Mouse (Mus musculus) heart, postnatal 25 days (tissue): ENCODE results near the gene Ppp5c. TPM values are rescaled to one million over a fixed set of nuclear protein-coding genes. Genes with fewer than 3 reads are reported as not detected.
A peak's percentile ranks its signal among the peaks of the same experiment; 100 is the strongest.
"Not testable (repeated sequence)": the region's sequence is repeated elsewhere in the genome, so short reads cannot be mapped to it uniquely, and the experiment has no call there.

ENCODE experiments used
- DNase-seq: peaks from one replicate; pipeline ENCODE4 v3.0.0; 2022; ENCODE audit warnings: low spot score
- intact Hi-C: fragments of 180-260 bp; cut with DNase I; formaldehyde crosslinking; loops from one replicate; pipeline ENCODE4 v1.15.1; 2025
- total RNA-seq, 2 experiments: library from RNA; stranded (reverse); gene quantifications; 2 replicates each; pipeline ENCODE4 v1.2.3; 2021

Gene Ppp5c
- total RNA-seq = 100 to 1,000 TPM in 1 of 2 experiments, 10 to 100 TPM in 1; 97.5 to 102 TPM

- intact Hi-C loops = loop anchor here (1.0 to 2.0 kb wide), 2 partner anchors 26 to 33 kb away; no protein-coding TSS in a partner anchor
- peak; percentile 83 for DNase-seq
Observed at GRCm38 (mm10) chr7:17027588-17028343, at the start of gene Ppp5c. Gene Ppp5c (minus strand): TSS chr7:17027924.

GRCm38 (mm10) chr7:17076542-17076941 is 48.8 kb upstream of the Ppp5c start:
- intact Hi-C loops = no loop called here
- no peak for DNase-seq

GRCm38 (mm10) chr7:17073904-17074615 is 46.3 kb upstream of the Ppp5c start, which contains the start of gene Psg16:
Gene Psg16 (plus strand): TSS chr7:17074040.
- DNase-seq = no peak
- intact Hi-C loops = loop anchor here (5.0 kb wide), 1 partner anchor 1608 kb away; no protein-coding TSS in a partner anchor

- intact Hi-C loops = loop anchor here (5.0 kb wide), 1 partner anchor 1609 kb away; no protein-coding TSS in a partner anchor
- DNase-seq = no peak
Observed at GRCm38 (mm10) chr7:17073513-17073903, 45.8 kb upstream of the Ppp5c start.

GRCm38 (mm10) chr7:17067651-17068050 is 39.9 kb upstream of the Ppp5c start:
- intact Hi-C loops = loop anchor here (2.0 to 5.0 kb wide), 3 partner anchors 17 to 135 kb away; no protein-coding TSS in a partner anchor
- not testable (repeated sequence) for DNase-seq

- DNase-seq = no peak
- intact Hi-C loops = loop anchor here (1.0 to 5.0 kb wide), 4 partner anchors 16 to 134 kb away; no protein-coding TSS in a partner anchor
Observed at GRCm38 (mm10) chr7:17067000-17067399, 39.3 kb upstream of the Ppp5c start.

GRCm38 (mm10) chr7:17066412-17066811 is 38.7 kb upstream of the Ppp5c start:
- DNase-seq = peak; percentile 42
- intact Hi-C loops = loop anchor here (1.0 to 5.0 kb wide), 4 partner anchors 16 to 134 kb away; no protein-coding TSS in a partner anchor

- intact Hi-C loops = loop anchor here (1.0 to 5.0 kb wide), 4 partner anchors 15 to 133 kb away; no protein-coding TSS in a partner anchor
Observed at GRCm38 (mm10) chr7:17065620-17066019, 37.9 kb upstream of the Ppp5c start.

GRCm38 (mm10) chr7:17062845-17063244 is 35.1 kb upstream of the Ppp5c start:
- no peak for DNase-seq
- intact Hi-C loops = no loop called here

More at GRCm38 (mm10) chr7:17065620-17066019, 37.9 kb upstream of the Ppp5c start:
- DNase-seq = no peak

GRCm38 (mm10) chr7:17062389-17062788 is 34.7 kb upstream of the Ppp5c start, which contains the start of gene Hif3a:
Gene Hif3a (minus strand): TSS chr7:17062427.
- intact Hi-C loops = no loop called here
- DNase-seq = peak; percentile 49

- peak; percentile 42 for DNase-seq
- intact Hi-C loops = loop anchor here (2.0 kb wide), 2 partner anchors 34 to 136 kb away; partner anchors contain the start of genes Calm3 and Ppp5c
Observed at GRCm38 (mm10) chr7:17060782-17061605, 33.3 kb upstream of the Ppp5c start.

GRCm38 (mm10) chr7:17060031-17060781 is 32.5 kb upstream of the Ppp5c start:
- peak; percentile 93 for DNase-seq
- intact Hi-C loops = loop anchor here (2.0 kb wide), 2 partner anchors 33 to 135 kb away; partner anchors contain the start of genes Calm3 and Ppp5c

GRCm38 (mm10) chr7:17059463-17059844 is 31.7 kb upstream of the Ppp5c start:
- no peak for DNase-seq
- intact Hi-C loops = no loop called here

GRCm38 (mm10) chr7:17058816-17059462 is 31.2 kb upstream of the Ppp5c start:
- intact Hi-C loops = no loop called here

GRCm38 (mm10) chr7:17058071-17058689 is 30.5 kb upstream of the Ppp5c start:
- intact Hi-C loops = no loop called here

More at GRCm38 (mm10) chr7:17058816-17059462, 31.2 kb upstream of the Ppp5c start:
- no peak for DNase-seq

GRCm38 (mm10) chr7:17056601-17057523 is 29.1 kb upstream of the Ppp5c start:
- no peak for DNase-seq
- intact Hi-C loops = no loop called here

More at GRCm38 (mm10) chr7:17058071-17058689, 30.5 kb upstream of the Ppp5c start:
- DNase-seq = peak; percentile 91
